Mouse (Mus musculus) stomach, embryonic 16.5 days (tissue): ENCODE measurements around the gene Tle1. TPM values are rescaled to one million over a fixed set of nuclear protein-coding genes. Genes with fewer than 3 reads are reported as not detected.

Experiments used
- ATAC-seq: fragments of 200-750 bp; cut with Nextera tagmentation; 2 replicates; pipeline ENCODE4 v1.8.0; 2017; ENCODE audit warnings: moderate number of reproducible peaks, moderate TSS enrichment; ENCODE audit not compliant: insufficient read depth, low FRiP score
- H3K27ac ChIP-seq: fragments of 300-500 bp; sonication (generic); 2 replicates; pipeline ENCODE4 v1.5.1; 2014; ENCODE audit warnings: low read length
- H3K27me3 ChIP-seq: fragments of 300-500 bp; sonication (generic); 2 replicates; pipeline ENCODE4 v1.6.1; 2014; ENCODE audit warnings: low read length, control low read depth, mixed read lengths; ENCODE audit not compliant: control insufficient read depth, insufficient read depth
- H3K36me3 ChIP-seq: fragments of 300-500 bp; sonication (generic); 2 replicates; pipeline ENCODE4 v1.6.1; 2014; ENCODE audit warnings: low read length; ENCODE audit not compliant: control insufficient read depth, insufficient read depth
- H3K4me1 ChIP-seq: fragments of 300-500 bp; sonication (generic); 2 replicates; pipeline ENCODE4 v1.6.1; 2014; ENCODE audit warnings: low read length, control low read depth, mixed read lengths; ENCODE audit not compliant: control insufficient read depth, insufficient read depth
- H3K4me2 ChIP-seq: fragments of 300-500 bp; sonication (generic); 2 replicates; pipeline ENCODE4 v1.6.1; 2014; ENCODE audit warnings: low read depth, low read length, mixed read lengths
- H3K4me3 ChIP-seq: fragments of 300-500 bp; sonication (generic); replicated peaks from 2 replicates; pipeline ENCODE4 v1.5.1; 2014; ENCODE audit warnings: mild to moderate bottlenecking, low read length
- H3K9ac ChIP-seq: fragments of 300-500 bp; sonication (generic); 2 replicates; pipeline ENCODE4 v1.6.1; 2014; ENCODE audit warnings: low read length
- H3K9me3 ChIP-seq: fragments of 300-500 bp; sonication (generic); replicated peaks from 2 replicates; pipeline ENCODE4 v1.6.1; 2016; ENCODE audit warnings: low read length, control low read depth; ENCODE audit not compliant: control insufficient read depth
- WGBS: fragments of 180-500 bp; shearing (Covaris S2); extraction: QIAGEN DNeasy Blood & Tissue Kit; methylation state at CpG from one replicate; pipeline ENCODE4 v1.1.7; 2014; 5-methylcytosine and 5-hydroxymethylcytosine counted together
- polyA plus RNA-seq: library from polyadenylated mRNA; unstranded; fragments of >200 nt; fragmentation: Nextera tagmentation; extraction: Ambion mirVana; gene quantifications from 2 replicates; pipeline ENCODE4 v1.2.1, GENCODE M21; 2015

The Tle1 gene
- polyA plus RNA-seq, 1 experiment from 2014 or later = 12.8 TPM

DNA sequence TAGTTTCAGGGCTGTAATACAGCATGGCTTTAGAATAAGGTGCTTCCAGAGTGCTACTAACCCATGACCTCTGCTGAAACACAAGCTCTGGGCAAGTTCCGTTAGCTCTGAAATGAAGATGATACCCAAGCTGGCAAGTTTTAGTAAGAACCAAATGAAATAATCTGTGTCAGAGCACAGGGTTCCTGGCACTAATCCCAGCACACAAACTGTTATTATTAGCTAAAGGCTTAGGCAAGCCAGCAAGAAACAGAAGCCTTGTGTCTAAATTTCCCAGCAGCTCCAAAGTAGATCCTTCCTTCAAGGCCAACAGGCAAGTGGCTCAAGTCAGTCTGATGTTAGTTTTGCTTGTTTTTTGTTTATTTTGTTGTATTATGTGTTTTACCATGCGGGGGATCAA lies 56.2 kb downstream of the Tle1 start:
- no peak for ATAC-seq
- H3K27me3 ChIP-seq = no peaks in the 10 kb centered on the region
- no peaks in the 10 kb centered on the region for H3K9me3 ChIP-seq
- H3K4me1 ChIP-seq = no peaks in the 10 kb centered on the region
- no peak overlapping the region for H3K9ac ChIP-seq
- H3K36me3 ChIP-seq = no peaks in the 10 kb centered on the region
- no peak overlapping the region for H3K4me2 ChIP-seq
- WGBS = 69% methylated on average over 2 of the region's 2 CpGs
- no peak overlapping the region for H3K4me3 ChIP-seq
- no peak overlapping the region for H3K27ac ChIP-seq

DNA sequence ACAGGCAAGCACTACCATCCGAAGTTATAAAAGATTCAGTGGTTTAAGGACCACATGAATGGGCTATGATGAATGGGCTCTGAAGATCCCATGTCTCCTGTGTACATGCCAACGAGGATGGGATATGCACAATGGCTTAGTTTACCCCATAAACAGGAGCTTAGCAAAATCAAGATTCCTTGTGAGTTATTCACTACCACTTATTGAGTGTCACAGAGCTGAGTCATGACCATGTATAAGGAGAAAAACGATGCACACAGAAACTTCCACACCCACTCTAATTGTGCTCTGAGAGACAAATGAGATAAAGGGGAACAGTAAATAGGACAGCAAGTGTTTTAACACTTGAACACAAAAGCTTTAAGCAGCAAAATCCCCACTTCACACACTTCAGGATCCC lies 60.0 kb downstream of the Tle1 start:
- H3K27me3 ChIP-seq = no peaks in the 10 kb centered on the region
- ATAC-seq = no peak
- H3K9ac ChIP-seq = no peak overlapping the region
- no peak overlapping the region for H3K27ac ChIP-seq
- no peaks in the 10 kb centered on the region for H3K9me3 ChIP-seq
- 69% methylated on average over 3 of the region's 3 CpGs for WGBS
- no peak overlapping the region for H3K4me3 ChIP-seq
- H3K4me1 ChIP-seq = 0 out of 2 replicates have a peak, but pooled peaks cover 4% of the 10 kb centered on the region
- peaks cover 15% of the 10 kb centered on the region; the same call in 1 of the 2 replicates for H3K36me3 ChIP-seq
- no peak overlapping the region for H3K4me2 ChIP-seq

DNA sequence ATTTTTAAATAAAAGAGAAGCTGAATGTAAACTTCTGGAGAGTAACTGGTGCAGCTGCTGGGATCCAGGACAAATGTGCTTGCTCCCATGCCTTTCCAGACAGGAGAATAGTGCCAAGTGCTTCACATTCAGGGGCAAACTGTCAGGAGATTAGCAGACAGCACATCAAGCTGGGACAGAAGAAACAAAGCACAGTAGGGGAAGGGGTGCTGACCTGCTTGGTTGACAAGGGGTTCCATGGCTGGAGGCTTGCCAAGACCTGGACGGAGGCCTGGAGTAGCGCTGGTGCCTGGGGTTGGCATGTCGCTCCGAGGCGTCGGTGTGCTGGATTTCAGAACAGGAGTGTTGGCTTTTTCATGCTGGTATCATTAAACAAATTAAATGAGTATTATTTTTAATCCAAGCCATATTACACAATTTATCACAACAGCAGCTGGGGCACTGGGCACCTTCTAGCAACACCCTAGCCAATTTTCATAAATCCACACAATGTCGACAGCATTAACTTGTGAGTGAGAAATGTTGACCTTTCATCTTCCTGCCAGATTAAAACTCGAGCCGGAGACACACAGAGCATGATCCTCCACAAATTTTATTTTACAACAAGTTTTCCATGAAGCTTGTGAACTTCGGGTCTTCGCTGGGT lies 61.1 kb downstream of the Tle1 start:
- H3K36me3 ChIP-seq = peaks cover 18% of the 10 kb centered on the region; the same call in 1 of the 2 replicates

DNA sequence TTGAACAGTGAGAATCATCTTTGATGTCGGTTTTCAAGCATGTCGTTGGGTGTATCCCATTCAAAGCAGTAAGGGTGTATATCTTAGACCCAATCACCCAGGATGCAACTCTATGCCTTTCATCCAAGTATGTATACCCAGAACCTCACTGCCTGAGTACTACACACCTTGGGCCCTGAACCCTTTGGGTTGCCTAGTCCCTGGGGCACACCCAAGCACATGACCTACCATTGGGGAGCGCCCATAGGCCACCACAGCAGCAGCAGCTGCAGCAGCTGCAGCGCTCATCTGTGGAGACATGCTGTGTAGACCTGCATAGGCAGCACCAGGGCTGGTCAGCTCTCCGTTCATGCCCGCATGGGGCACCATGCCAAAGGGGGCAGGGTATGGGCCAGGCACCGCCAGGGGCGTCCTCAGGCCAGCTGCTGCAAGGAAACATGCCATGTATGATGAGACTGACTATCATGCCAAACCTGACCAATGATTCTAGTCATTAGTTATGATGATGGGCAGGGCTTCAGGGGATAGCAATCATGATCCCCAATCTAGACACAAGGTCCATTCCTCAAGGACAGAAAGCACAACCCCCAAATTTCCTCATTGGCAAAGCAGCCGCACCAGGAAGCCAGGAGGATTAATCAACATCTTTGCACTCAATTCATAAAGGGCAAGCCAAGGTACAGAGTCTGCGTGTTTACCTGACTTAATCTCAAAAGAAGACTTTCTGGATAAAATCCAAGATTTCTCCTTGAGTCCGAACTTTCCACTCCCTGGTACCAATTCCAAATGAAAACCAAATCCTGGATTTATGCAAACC lies 62.2 kb downstream of the Tle1 start:
- ATAC-seq = no peak
- Histone ChIP-seq H3K27ac (no peak overlapping the region), H3K9ac (no peak overlapping the region), H3K4me3 (no peak overlapping the region), H3K9me3 (no peaks in the 10 kb centered on the region), H3K4me1 (0 out of 2 replicates have a peak, but pooled peaks cover 4% of the 10 kb centered on the region), H3K4me2 (no peak overlapping the region), H3K27me3 (no peaks in the 10 kb centered on the region), H3K36me3 (peaks cover 21% of the 10 kb centered on the region; the same call in 1 of the 2 replicates)
- 86% methylated on average over 11 of the region's 11 CpGs for WGBS

More for the DNA sequence above, 61.1 kb downstream of the Tle1 start:
- no peaks in the 10 kb centered on the region for H3K27me3 ChIP-seq
- no peak for ATAC-seq
- H3K4me1 ChIP-seq = 0 out of 2 replicates have a peak, but pooled peaks cover 4% of the 10 kb centered on the region
- 56% methylated on average over 11 of the region's 11 CpGs for whole genome bisulfite sequencing
- H3K4me2 ChIP-seq = no peak overlapping the region
- H3K4me3 ChIP-seq = no peak overlapping the region
- H3K9me3 ChIP-seq = no peaks in the 10 kb centered on the region
- H3K9ac ChIP-seq = no peak overlapping the region
- peak overlapping the region; percentile 21; the same call in 1 of the 2 replicates for H3K27ac ChIP-seq

GRCm38 (mm10) chr4:72132646-72133045 lies 68.1 kb downstream of the Tle1 start:
- 59% methylated on average over 3 of the region's 3 CpGs for WGBS
- ATAC-seq = no peak
- Histone ChIP-seq H3K9ac (no peak overlapping the region), H3K4me3 (no peak overlapping the region), H3K4me1 (no peaks in the 10 kb centered on the region), H3K27ac (no peak overlapping the region), H3K4me2 (no peak overlapping the region), H3K36me3 (peaks cover 16% of the 10 kb centered on the region; the same call in 1 of the 2 replicates), H3K27me3 (no peaks in the 10 kb centered on the region), H3K9me3 (no peaks in the 10 kb centered on the region)

DNA sequence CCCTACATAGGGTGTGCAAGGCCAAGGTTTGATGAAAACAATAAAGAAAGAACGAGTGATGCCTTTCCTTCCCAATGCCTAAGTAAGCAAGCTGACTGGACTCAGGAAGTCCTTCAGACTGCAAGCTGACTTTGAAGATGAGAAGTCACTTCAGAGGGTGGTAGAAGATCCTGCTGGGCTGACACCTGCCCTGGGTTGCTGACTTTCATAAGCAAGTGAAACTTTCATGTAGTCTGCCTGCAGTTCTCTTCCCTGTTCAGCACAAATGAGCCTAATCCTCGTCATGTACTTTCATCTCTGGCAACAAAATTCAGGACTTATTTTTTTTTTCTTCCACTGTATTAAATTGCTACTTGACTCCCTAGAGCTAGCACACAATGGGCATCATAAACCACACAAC lies 73.1 kb downstream of the Tle1 start:
- 0 out of 2 replicates have a peak, but pooled peaks cover 2% of the 10 kb centered on the region for H3K4me1 ChIP-seq
- H3K36me3 ChIP-seq = peaks cover 17% of the 10 kb centered on the region; the same call in 1 of the 2 replicates
- no peaks in the 10 kb centered on the region for H3K27me3 ChIP-seq
- no peak overlapping the region for H3K4me2 ChIP-seq
- ATAC-seq = no peak
- 70% methylated on average over 2 of the region's 2 CpGs for WGBS
- H3K9me3 ChIP-seq = no peaks in the 10 kb centered on the region
- H3K4me3 ChIP-seq = no peak overlapping the region
- no peak overlapping the region for H3K27ac ChIP-seq
- no peak overlapping the region for H3K9ac ChIP-seq

GRCm38 (mm10) chr4:72124790-72125189 lies 75.9 kb downstream of the Tle1 start:
- Histone ChIP-seq H3K4me2 (no peak overlapping the region), H3K27ac (no peak overlapping the region), H3K9me3 (no peaks in the 10 kb centered on the region), H3K4me3 (no peak overlapping the region), H3K27me3 (no peaks in the 10 kb centered on the region), H3K4me1 (0 out of 2 replicates have a peak, but pooled peaks cover 2% of the 10 kb centered on the region), H3K36me3 (peaks cover 25% of the 10 kb centered on the region), H3K9ac (no peak overlapping the region)
- WGBS = 70% methylated on average over 5 of the region's 5 CpGs
- ATAC-seq = 0 out of 2 replicates have a peak, but pooled peaks have one; percentile 29

DNA sequence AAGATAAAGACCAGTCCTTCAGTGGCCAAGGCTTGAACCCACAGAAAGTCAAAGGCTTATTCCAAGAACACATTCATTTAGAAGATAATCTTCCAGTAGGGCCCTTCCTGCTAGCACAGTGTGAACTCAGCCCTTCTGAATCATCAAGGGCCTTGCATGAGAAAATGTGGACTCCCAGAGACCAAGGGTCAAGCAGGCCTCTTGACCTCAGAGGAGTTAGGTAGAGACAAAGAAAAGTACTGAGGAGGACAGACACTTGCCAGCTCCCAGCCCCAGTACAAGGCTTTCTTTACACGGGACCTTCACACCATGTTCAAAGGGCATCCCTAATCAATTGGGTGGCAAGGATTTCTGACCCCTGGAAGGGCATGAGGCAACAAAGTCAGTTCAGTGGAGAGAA lies 77.9 kb downstream of the Tle1 start:
- peaks cover 26% of the 10 kb centered on the region for H3K36me3 ChIP-seq
- no peaks in the 10 kb centered on the region for H3K9me3 ChIP-seq
- no peak overlapping the region for H3K27ac ChIP-seq
- 32% methylated on average over 1 of the region's 1 CpGs for WGBS
- 0 out of 2 replicates have a peak, but pooled peaks cover 2% of the 10 kb centered on the region for H3K4me1 ChIP-seq
- no peak overlapping the region for H3K4me2 ChIP-seq
- ATAC-seq = no peak
- H3K27me3 ChIP-seq = no peaks in the 10 kb centered on the region
- no peak overlapping the region for H3K9ac ChIP-seq
- H3K4me3 ChIP-seq = no peak overlapping the region

GRCm38 (mm10) chr4:72122343-72122742 lies 78.4 kb downstream of the Tle1 start:
- Histone ChIP-seq H3K4me2 (no peak overlapping the region), H3K27ac (no peak overlapping the region), H3K4me1 (0 out of 2 replicates have a peak, but pooled peaks cover 2% of the 10 kb centered on the region), H3K36me3 (peaks cover 23% of the 10 kb centered on the region), H3K27me3 (no peaks in the 10 kb centered on the region), H3K9ac (no peak overlapping the region), H3K4me3 (no peak overlapping the region), H3K9me3 (no peaks in the 10 kb centered on the region)
- 35% methylated on average over 2 of the region's 2 CpGs for WGBS
- ATAC-seq = no peak
